Mouse (Mus musculus): ENCODE results near the gene Apol6. TPM values are rescaled to one million over a fixed set of nuclear protein-coding genes. Genes with fewer than 3 reads are reported as not detected.
A peak's percentile ranks its signal among the peaks of the same experiment; 100 is the strongest.

Apol6 gene
- polyA plus RNA-seq, 1 experiment: not detected

GRCm38 (mm10) chr15:77072556-77073163, 28.1 kb downstream of the Apol6 start:
- TF ChIP-seq CTCF (IDR thresholded peaks at IDR 0.05; ENCODE audit: insufficient read depth, low read depth, low read length): no peak
- TF ChIP-seq POLR2A (IDR thresholded peaks at IDR 0.05; ENCODE audit: insufficient read depth, low read depth, low read length): no peak
- Histone ChIP-seq H3K4me1 (ENCODE audit: control insufficient read depth, insufficient read depth, low read length) (peaks cover 14% of the 10 kb centered on the region), H3K4me3 (ENCODE audit: insufficient read depth, low read depth, low read length) (no peak overlapping the region), H3K27ac (ENCODE audit: insufficient read depth, low read depth, low read length) (no peak overlapping the region)
- WGBS: 57% methylated on average over 4 of the region's 4 CpGs

GRCm38 (mm10) chr15:77076523-77076922, 32.0 kb downstream of the Apol6 start:
- H3K27ac ChIP-seq (ENCODE audit: insufficient read depth, low read depth, low read length): no peak overlapping the region
- peaks cover 24% of the 10 kb centered on the region for H3K4me1 ChIP-seq (ENCODE audit: control insufficient read depth, insufficient read depth, low read length)
- no peak for TF ChIP-seq POLR2A (IDR thresholded peaks at IDR 0.05; ENCODE audit: insufficient read depth, low read depth, low read length)
- no peak for TF ChIP-seq CTCF (IDR thresholded peaks at IDR 0.05; ENCODE audit: insufficient read depth, low read depth, low read length)
- no peak overlapping the region for H3K4me3 ChIP-seq (ENCODE audit: insufficient read depth, low read depth, low read length)
- 80% methylated on average over 3 of the region's 3 CpGs for WGBS

DNA sequence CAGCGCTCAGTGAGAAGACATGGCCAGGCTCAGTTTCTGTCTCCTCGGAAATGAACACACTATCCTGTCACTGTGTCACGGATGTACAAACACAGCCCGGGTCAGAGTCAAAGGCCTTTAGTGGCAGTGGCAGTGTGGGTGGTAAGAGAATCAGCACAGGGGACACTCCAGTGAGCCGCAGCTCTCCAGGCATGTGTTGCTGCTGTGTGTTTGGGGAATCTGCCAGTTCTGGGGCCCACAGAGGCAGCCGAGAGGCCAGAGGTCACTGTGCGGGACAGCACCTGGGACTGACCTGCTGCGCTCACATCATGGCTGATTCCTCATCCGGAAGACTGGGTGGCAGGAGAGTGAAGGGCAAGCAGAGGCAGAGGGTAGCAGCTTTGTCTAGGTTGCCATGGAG, 33.4 kb downstream of the Apol6 start:
- no peak overlapping the region for H3K27ac ChIP-seq (ENCODE audit: insufficient read depth, low read depth, low read length)
- 90% methylated on average over 9 of the region's 9 CpGs for WGBS
- TF ChIP-seq POLR2A (IDR thresholded peaks at IDR 0.05; ENCODE audit: insufficient read depth, low read depth, low read length) (no peak), CTCF (IDR thresholded peaks at IDR 0.05; ENCODE audit: insufficient read depth, low read depth, low read length) (no peak)
- no peak overlapping the region for H3K4me3 ChIP-seq (ENCODE audit: insufficient read depth, low read depth, low read length)
- peaks cover 26% of the 10 kb centered on the region for H3K4me1 ChIP-seq (ENCODE audit: control insufficient read depth, insufficient read depth, low read length)

GRCm38 (mm10) chr15:77078786-77079185, 34.3 kb downstream of the Apol6 start:
- TF ChIP-seq CTCF (IDR thresholded peaks at IDR 0.05; ENCODE audit: insufficient read depth, low read depth, low read length): no peak
- no peak for TF ChIP-seq POLR2A (IDR thresholded peaks at IDR 0.05; ENCODE audit: insufficient read depth, low read depth, low read length)
- no peak overlapping the region for H3K4me3 ChIP-seq (ENCODE audit: insufficient read depth, low read depth, low read length)
- 50% methylated on average over 3 of the region's 3 CpGs for WGBS
- peaks cover 27% of the 10 kb centered on the region for H3K4me1 ChIP-seq (ENCODE audit: control insufficient read depth, insufficient read depth, low read length)
- no peak overlapping the region for H3K27ac ChIP-seq (ENCODE audit: insufficient read depth, low read depth, low read length)

DNA sequence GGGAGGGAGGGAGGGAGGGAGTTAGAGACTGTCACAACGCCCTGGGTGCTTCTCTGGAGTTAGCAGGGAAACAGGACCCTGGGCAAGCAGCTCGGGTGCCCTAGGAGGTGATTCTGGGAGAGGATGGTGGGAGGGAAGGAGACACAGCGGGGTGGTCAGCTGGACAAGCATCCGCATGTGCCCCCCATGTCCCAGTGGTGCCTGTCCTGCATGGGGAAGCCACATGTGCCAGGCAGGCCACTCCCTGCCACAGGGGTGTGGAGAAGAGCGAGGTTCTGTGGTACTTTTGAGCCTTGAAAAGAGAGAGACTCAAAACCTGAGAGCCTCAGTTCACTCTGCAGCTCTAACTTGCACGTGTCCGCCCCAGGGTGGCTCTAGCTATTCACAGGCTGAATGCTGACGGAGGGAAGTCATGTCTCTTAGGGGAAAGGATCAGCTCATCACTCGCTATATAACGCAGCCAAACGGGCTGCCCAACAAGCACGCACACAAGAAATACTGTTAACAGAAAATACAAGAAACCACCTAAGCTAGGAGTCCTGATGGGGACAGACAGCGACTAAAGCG, 34.8 kb downstream of the Apol6 start:
- no peak for TF ChIP-seq POLR2A (IDR thresholded peaks at IDR 0.05; ENCODE audit: insufficient read depth, low read depth, low read length)
- TF ChIP-seq CTCF (IDR thresholded peaks at IDR 0.05; ENCODE audit: insufficient read depth, low read depth, low read length): no peak
- H3K4me3 ChIP-seq (ENCODE audit: insufficient read depth, low read depth, low read length): no peak overlapping the region
- H3K27ac ChIP-seq (ENCODE audit: insufficient read depth, low read depth, low read length): no peak overlapping the region
- 40% methylated on average over 14 of the region's 14 CpGs for WGBS
- peaks cover 27% of the 10 kb centered on the region for H3K4me1 ChIP-seq (ENCODE audit: control insufficient read depth, insufficient read depth, low read length)

DNA sequence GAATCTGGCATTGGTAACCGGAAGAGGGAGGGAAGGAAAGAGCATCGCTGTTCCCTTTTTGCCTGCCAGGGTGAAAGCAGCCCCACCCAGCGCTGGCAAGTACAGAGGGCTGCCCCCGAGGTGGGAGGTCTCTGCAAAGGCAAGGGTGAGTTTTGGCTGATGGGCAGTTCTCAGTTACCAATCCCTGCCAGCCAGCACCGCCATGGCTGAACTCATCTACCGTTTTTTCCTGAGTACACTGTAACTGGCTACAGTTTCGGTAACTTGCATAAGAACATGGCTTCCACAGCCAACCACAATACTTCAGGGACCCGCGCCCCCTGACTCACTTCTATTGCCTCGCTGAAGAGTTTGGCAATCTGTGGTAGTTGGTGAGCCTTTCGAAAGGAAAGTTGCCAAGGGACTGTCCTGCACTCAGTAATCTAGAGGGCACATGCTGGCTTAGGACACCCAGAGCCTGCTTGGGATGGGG, 35.4 kb downstream of the Apol6 start:
- no peak overlapping the region for H3K4me3 ChIP-seq (ENCODE audit: insufficient read depth, low read depth, low read length)
- TF ChIP-seq CTCF (IDR thresholded peaks at IDR 0.05; ENCODE audit: insufficient read depth, low read depth, low read length): no peak
- no peak for TF ChIP-seq POLR2A (IDR thresholded peaks at IDR 0.05; ENCODE audit: insufficient read depth, low read depth, low read length)
- WGBS: 31% methylated on average over 11 of the region's 11 CpGs
- peaks cover 27% of the 10 kb centered on the region for H3K4me1 ChIP-seq (ENCODE audit: control insufficient read depth, insufficient read depth, low read length)
- H3K27ac ChIP-seq (ENCODE audit: insufficient read depth, low read depth, low read length): peak overlapping the region; percentile 63

DNA sequence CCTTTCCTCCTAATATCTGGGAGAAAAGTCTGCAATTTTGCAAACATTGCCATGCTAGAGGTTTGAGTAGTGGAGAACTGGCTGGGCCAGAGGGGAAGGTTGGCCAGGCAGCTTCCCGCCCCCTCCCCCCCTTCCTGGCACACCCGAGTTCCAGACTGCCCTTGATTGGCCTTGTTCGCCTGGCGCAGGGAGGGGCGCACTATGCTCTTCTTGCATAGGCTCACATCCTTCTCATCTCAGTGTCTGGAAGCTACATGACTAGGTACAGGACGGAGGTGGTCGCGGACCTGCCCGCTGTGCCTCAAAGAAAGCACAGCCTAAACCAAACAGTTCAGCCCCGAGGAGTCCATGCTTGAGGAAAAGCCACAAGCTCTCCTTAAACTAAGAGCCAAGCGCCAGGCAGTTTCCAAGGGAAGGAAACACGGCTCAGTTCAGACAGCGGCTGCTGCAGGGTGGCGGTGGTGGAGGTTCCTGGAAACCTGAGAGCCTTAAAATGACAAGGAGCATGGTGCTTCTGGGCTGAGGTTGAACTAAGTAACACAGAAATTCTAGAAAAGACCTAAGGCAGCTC, 36.2 kb downstream of the Apol6 start:
- peaks cover 28% of the 10 kb centered on the region for H3K4me1 ChIP-seq (ENCODE audit: control insufficient read depth, insufficient read depth, low read length)
- H3K4me3 ChIP-seq (ENCODE audit: insufficient read depth, low read depth, low read length): no peak overlapping the region
- no peak overlapping the region for H3K27ac ChIP-seq (ENCODE audit: insufficient read depth, low read depth, low read length)
- WGBS: 51% methylated on average over 14 of the region's 14 CpGs
- TF ChIP-seq CTCF (IDR thresholded peaks at IDR 0.05; ENCODE audit: insufficient read depth, low read depth, low read length) (no peak), POLR2A (IDR thresholded peaks at IDR 0.05; ENCODE audit: insufficient read depth, low read depth, low read length) (no peak)

DNA sequence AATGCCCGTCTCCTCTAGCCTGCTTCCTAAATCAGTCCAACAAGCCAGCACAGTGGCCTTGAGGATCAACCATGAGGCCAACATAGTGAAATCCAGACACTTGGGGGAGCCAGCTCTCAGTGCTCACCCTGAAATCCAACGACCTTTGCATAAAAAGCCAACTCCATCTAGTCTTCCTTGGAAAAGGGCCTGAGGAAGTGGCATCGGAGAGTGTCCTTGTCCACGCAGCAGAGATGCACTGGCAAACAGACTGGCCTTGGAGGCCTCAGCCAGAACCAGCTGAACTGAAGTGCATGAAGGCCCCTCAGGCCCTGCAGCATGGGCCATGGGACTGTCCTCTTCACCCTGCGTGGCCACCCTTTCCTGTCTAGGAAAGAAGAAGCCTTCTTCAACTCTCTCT, 36.9 kb downstream of the Apol6 start:
- no peak overlapping the region for H3K4me3 ChIP-seq (ENCODE audit: insufficient read depth, low read depth, low read length)
- WGBS: 70% methylated on average over 5 of the region's 5 CpGs
- TF ChIP-seq POLR2A (IDR thresholded peaks at IDR 0.05; ENCODE audit: insufficient read depth, low read depth, low read length): no peak
- no peak for TF ChIP-seq CTCF (IDR thresholded peaks at IDR 0.05; ENCODE audit: insufficient read depth, low read depth, low read length)
- no peak overlapping the region for H3K27ac ChIP-seq (ENCODE audit: insufficient read depth, low read depth, low read length)
- peaks cover 30% of the 10 kb centered on the region for H3K4me1 ChIP-seq (ENCODE audit: control insufficient read depth, insufficient read depth, low read length)

DNA sequence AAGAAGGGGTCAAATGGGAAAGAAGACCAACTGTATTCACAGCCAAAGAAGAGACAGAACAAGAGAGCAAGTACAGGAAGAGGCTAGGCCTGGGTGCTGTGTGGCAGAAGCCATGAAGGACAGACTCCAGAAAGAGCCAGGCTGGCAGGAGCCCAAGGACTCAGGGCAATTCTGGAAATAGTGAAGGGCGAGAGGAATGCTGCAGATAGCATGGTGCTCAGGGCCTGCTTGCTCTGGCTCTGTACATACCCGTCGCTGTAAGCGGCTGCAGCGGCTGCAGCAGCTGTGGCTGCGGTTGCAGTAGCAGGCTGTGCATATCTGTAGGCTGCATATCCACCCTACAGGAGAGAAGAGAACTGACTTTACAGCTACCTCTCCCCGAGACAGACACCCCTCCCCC, 41.3 kb downstream of the Apol6 start:
- no peak overlapping the region for H3K27ac ChIP-seq (ENCODE audit: insufficient read depth, low read depth, low read length)
- WGBS: 72% methylated on average over 7 of the region's 7 CpGs

More for the DNA sequence above, 41.3 kb downstream of the Apol6 start:
- H3K4me3 ChIP-seq (ENCODE audit: insufficient read depth, low read depth, low read length): no peak overlapping the region
- peaks cover 18% of the 10 kb centered on the region for H3K4me1 ChIP-seq (ENCODE audit: control insufficient read depth, insufficient read depth, low read length)
- TF ChIP-seq POLR2A (IDR thresholded peaks at IDR 0.05; ENCODE audit: insufficient read depth, low read depth, low read length) (no peak), CTCF (IDR thresholded peaks at IDR 0.05; ENCODE audit: insufficient read depth, low read depth, low read length) (no peak)

Data from olfactory bulb, adult 2 months (tissue).